Mouse (Mus musculus) spleen, postnatal 14 days (tissue): ENCODE measurements around the gene Myt1l.

ENCODE experiments used
- DNase-seq, 2 experiments: peaks; one replicate each; pipeline ENCODE4 v3.0.0; 2021 to 2022; ENCODE audit warnings: low spot score in 2 of 2

Myt1l gene

DNA sequence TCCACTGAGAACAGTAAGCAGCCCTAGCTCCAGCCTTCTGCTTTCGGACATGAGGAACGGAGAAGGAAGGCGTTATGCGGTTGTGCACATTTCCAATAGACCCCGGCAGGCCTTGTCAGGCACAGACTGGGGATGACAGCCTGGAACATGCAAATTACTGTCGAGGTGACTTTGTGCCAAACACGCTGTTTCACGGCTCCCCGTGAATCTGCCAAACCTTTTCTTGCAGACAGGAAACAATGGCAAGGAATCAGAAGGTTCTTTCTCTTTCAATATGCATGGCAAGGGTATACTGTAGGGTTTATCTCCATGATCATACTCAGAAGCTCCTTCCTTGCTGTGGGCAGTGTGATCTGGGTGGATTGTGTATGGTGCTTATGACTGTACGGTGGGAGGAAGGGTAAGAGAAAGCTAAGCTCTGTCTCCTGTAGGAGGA is 127.0 kb downstream of the Myt1l start:
- no peak for DNase-seq

- no peak for DNase-seq
Observed at GRCm38 (mm10) chr12:29655673-29656072, 127.5 kb downstream of the Myt1l start.

GRCm38 (mm10) chr12:29657061-29657460 is 128.9 kb downstream of the Myt1l start:
- DNase-seq = no peak

DNA sequence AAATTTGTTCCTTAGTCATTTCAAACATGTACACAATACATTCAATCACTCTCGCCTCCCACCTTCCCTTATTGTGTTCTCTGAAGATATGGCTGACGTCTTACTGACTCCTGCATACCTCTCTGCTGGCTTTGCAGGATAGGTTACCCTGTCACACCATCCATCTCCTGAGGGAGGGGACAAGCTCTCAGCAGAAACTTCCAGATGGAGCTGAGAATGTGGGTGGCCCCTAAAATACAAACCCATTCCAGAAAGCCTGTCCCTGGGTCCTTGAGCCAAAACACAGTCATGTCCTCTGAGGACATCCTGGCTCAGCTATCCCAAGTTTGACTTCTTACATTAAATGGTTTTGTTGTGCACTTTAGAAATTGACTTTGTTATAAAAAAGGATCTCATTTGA is 129.7 kb downstream of the Myt1l start:
- DNase-seq = no peak

DNA sequence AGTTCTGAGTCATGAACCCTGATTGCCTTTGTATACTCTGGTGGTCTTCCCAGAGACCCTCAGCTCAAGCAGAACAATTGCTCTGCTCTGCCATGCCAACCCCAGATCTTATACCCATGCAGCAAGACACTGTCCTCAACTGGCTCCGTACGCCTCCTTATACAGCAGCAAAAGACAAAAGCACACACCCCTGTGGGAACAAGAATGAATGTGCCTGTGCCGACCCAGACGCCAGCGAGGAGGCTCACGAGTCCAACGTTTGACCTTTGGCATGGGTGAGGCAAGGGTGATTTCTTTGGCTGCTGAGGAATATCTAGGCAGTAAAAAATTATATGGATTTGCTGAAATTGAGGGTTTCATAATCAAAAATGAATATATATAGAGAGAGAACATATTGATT is 143.8 kb downstream of the Myt1l start:
- DNase-seq = no peak

- DNase-seq = no peak
Observed at GRCm38 (mm10) chr12:29675594-29676362, 147.6 kb downstream of the Myt1l start.

- no peak for DNase-seq
Observed at GRCm38 (mm10) chr12:29682384-29682783, 154.2 kb downstream of the Myt1l start.

DNA sequence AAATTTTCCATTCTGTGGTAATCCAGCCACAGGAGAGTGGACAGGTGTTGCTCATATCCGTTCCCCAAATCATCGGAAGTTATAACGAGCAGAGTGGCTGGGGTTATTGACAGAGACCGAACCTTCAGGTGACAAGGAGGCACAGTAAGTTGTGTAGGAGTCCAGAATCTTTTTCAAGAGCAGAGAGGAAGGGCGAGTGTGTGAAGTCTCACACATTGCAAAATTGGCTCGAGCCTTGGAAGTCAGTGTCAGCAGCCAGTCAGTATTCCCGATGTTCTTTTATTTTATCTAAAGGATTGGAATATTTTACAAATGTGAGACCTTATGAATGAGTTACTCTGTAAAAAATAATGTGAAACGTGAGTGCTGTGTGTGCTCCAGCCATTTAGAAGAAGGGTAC is 154.8 kb downstream of the Myt1l start:
- no peak for DNase-seq

DNA sequence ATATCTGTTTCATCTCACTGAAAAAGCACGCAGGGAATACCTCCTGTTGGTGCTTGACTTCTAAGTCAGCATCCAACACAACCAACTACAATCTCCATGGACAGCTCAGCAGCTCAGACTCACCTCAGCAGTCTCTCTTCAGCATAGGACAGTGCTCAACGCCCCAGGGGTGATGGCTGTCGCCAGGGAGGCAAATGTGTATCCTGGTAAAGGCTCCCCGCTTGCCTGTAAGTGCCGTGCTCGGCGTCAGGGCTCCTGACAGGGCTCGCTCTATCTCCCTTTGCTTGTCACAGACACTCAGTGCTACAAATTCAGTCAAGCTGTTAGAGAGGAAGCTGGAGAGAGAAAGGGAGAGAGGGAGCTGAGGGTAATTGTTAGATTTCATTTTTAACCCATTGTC is 158.1 kb downstream of the Myt1l start:
- no peak for DNase-seq

- no peak for DNase-seq
Observed at GRCm38 (mm10) chr12:29691566-29691965, 163.4 kb downstream of the Myt1l start.

DNA sequence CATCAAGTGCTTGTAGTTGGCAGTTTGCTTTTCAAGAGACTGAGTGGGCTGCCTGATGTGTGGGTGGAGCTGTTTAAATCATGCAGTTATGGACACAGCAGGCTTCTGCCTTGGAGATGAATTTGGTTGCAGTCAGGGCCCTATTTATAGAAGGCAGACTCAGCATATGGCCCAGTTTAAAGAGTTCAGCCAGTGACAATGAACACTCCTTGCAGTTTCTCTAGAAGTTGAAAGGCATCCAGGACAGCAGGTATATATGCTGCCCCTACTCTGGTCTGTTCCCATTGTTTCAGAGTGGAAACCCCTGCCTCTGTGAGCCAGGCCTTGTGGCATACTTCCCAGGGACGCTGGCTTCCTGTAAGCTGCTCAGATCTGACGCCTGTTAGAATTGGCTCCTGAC is 167.0 kb downstream of the Myt1l start:
- DNase-seq = no peak

DNA sequence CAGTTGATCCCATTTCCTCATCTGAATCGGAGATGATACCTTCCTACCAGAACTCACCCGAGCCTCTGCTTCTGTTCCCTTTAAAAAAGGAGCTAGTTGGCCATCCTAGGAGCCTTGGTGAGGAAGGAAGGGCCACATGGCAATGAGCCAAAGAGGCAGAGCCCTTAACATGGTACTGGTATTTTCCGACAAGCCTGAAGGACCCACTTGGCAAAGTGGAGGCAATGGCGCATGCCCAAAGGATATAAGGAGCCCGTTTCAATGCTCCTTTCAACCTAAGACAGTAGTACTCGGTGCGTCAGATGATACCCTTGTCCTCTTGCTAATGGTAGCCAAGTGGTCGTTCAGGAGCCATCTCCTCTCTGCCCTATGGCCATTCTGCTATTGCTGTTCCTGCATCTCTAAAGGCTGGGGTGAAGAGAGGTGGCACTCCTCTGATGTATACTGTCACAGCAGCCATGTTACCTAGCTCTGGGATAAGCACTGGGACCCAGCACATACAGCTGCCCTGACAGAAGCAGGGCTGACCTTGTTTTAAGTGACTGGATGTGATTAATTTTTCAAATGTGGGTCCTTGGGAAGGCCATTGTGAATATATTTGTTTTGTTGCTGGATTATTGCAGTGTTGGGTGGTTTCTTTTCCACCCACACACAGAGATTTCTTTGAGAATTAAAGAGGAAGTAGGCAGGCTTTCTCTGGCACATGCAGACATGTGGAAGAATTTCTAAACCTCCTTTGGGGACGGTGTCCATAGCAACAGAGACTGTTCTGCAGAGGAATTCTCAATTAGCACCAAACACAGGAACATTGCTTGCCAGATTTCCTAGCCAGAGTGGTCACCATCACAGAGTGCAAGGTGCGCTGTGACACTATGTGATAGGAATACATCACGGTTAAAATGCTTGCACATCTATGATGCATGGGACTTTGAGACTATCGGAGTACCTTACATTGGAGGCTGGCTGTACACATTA is 169.6 kb downstream of the Myt1l start:
- DNase-seq = no peak

- no peak for DNase-seq
Observed at GRCm38 (mm10) chr12:29698541-29698940, 170.4 kb downstream of the Myt1l start.

DNA sequence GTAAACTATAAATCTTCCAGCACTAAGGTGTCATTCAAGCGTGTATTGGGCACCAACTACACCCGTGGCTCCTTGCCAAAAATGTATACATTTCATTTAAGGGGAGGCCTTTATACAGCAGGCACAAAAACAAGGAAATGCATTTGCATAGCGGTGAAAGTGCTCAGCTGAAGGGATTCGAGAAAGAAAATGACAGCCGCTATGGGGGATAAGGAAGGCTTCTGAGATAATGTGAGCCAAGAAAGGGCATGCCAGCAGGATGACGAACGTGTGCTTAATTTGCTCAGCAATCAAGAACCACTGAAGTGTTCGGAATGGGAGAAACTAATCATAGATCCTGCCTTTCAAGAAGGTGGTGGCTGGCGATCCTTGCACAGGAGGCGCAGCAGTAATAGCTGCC is 170.8 kb downstream of the Myt1l start:
- DNase-seq = no peak

- DNase-seq = no peak
Observed at GRCm38 (mm10) chr12:29699386-29699785, 171.2 kb downstream of the Myt1l start.

DNA sequence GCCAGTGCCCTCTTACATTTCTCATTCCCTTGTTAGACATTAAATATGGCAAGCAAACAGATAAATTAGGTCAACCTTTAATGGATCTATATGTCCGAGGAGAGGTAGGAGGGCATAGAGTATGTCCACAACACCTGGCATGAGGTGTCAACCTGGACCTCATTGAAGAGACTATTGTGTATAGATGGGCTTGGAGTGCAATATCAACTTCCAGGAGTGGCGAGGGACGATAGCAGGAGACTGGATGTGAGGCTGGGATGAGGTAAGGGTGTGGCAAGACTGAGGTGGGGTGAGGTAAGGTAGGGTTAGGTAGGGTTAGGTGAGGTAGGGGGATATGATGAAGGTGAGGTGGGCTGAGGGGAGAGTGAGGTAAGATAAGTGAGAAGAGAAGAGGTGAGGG is 171.8 kb downstream of the Myt1l start:
- no peak for DNase-seq

DNA sequence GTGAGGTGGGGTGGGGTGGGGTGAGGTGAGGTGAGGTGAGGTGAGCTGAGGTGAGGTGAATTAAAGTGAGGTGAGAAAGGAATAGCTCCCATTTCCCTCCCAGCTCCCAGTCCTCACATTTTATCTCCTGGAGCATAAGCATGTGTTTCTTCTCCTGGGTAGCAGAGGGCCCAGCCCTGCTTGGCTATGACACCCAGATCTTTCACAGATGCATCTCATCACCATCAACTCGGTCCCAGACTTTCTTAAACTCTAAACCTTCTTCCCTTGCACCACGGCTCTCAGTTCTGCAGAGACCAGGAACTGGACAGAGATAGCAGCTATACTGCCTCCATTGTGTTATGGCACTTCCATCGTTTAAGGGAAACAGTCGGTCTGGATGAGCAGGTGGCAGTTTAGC is 172.9 kb downstream of the Myt1l start:
- DNase-seq = no peak

- DNase-seq = no peak
Observed at GRCm38 (mm10) chr12:29701731-29702316, 173.6 kb downstream of the Myt1l start.

- no peak for DNase-seq
Observed at GRCm38 (mm10) chr12:29702626-29703025, 174.4 kb downstream of the Myt1l start.

GRCm38 (mm10) chr12:29703541-29703940 is 175.4 kb downstream of the Myt1l start:
- no peak for DNase-seq

GRCm38 (mm10) chr12:29707094-29707493 is 178.9 kb downstream of the Myt1l start:
- no peak for DNase-seq

DNA sequence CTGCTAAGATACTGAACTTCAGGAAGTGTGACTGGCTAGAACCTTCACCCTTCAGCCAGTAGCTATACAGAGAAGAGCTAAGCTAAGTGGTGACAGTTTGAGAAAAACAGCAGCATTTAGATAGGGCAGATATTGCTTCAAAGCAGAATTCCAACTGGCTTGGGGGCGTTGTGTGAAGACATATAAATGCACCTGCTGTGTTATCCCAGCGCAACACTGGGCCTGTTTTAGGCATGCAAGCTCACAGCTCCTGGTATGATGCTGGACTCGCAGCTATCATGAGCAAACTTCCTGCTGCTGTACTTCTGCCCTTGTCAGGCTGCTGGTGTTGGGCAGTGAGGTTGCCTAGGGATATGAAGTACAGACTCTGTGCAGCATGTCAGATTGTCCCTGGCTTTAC is 180.0 kb downstream of the Myt1l start:
- DNase-seq = no peak
